Mouse (Mus musculus) heart, postnatal 0 days (tissue): ENCODE measurements around the gene Ncor2.
"Not testable (repeated sequence)": the region's sequence is repeated elsewhere in the genome, so short reads cannot be mapped to it uniquely, and the experiment has no call there.

Experiments used
- CTCF ChIP-seq: IDR thresholded peaks from 2 replicates; pipeline ENCODE4 v1.5.1; 2016; ENCODE audit warnings: antibody characterized with exemption, control low read depth, low read depth
- EP300 ChIP-seq: IDR thresholded peaks from 2 replicates; pipeline ENCODE4 v1.6.1; 2016; ENCODE audit warnings: antibody characterized with exemption, low read depth

DNA sequence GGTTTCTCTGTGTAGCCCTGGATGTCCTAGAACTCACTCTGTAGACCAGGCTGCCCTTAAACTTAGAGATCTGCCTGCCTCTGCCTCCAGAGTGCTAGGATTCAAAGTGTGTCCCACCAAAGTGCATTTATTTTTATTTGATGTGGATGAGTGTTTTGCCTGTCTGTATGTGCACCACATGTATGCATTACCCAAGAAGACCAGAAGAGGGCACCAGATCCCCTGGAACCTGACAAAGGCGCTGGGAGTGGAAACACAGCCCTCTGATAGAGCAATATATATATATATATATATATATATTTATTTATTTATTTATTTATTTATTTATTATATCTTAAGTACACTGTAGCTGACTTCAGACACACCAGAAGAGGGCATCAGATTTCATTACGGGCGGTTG lies 25.9 kb upstream of the Ncor2 start:
- not testable (repeated sequence) for TF ChIP-seq CTCF, EP300
